Mouse (Mus musculus) bone marrow, adult 2 months (tissue): ENCODE results near the gene Jag1.

Source experiments
- CTCF ChIP-seq: fragments of 200-500 bp; IDR thresholded peaks from 2 replicates; pipeline ENCODE4 v1.5.1; 2011; ENCODE audit warnings: low read length, control low read depth; ENCODE audit not compliant: control insufficient read depth, insufficient read depth
- POLR2A ChIP-seq: fragments of 200-500 bp; IDR thresholded peaks from 2 replicates; pipeline ENCODE4 v1.6.1; 2011; ENCODE audit warnings: low read depth, mild to moderate bottlenecking, control low read depth, low read length, borderline replicate concordance; ENCODE audit not compliant: control insufficient read depth

GRCm38 (mm10) chr2:137073473-137074312, 42.8 kb downstream of the Jag1 start:
- TF ChIP-seq CTCF (no peak), POLR2A (no peak)
